Mouse (Mus musculus): ENCODE measurements around the gene Snrpa. TPM values are rescaled to one million over a fixed set of nuclear protein-coding genes. Genes with fewer than 3 reads are reported as not detected.

Gene Snrpa
- polyA plus RNA-seq, 1 experiment: 158 TPM

DNA sequence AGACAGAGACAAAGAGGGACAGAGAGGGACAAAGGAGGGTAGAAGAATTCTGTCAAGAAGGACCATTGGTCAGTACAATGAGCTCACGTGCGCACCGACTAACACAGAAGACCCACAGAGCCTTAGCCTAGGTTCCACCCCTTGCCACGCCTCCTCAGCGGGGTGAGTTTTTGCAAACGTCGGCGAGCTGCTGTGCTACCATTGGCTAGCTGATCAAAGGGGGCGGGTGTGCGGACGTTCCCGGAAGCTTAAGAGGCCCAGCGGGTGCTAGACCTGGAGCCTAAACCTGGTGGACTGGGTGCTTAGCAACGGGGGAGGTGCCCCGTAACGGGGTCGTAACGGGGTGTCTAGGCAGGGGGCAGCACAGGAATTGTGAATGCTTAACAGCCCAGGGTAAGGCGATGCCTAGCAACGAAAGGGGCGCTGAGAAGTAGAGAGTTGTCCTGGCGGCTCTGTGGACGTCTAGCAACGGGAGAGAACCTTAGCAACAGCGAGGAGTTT lies 36.8 kb upstream of the Snrpa start, which contains the start of gene Coq8b:
TSS of gene Coq8b (plus strand) at position 243 of the 501 bp plus-strand sequence.
- H3K27ac ChIP-seq (ENCODE audit: insufficient read depth, low read length): no peak within 1 kb of the TSS
- peak within 1 kb of the TSS; percentile 90 for H3K4me3 ChIP-seq (replicated peaks; ENCODE audit: insufficient read depth, low read depth, low read length)
- peaks cover 4% of the 10 kb centered on the region for H3K4me1 ChIP-seq (ENCODE audit: control insufficient read depth, insufficient read depth, low read length)
- WGBS: under 1% methylated on average over 25 of the region's 25 CpGs
- peak; percentile 29; the same call in 1 of the 2 replicates for TF ChIP-seq POLR2A (IDR thresholded peaks at IDR 0.05; ENCODE audit: borderline replicate concordance, insufficient read depth, low read length)
- no peak for TF ChIP-seq CTCF (IDR thresholded peaks at IDR 0.05; ENCODE audit: borderline replicate concordance, insufficient read depth, low read depth, low read length)
- peak; percentile 89 to 92 for DNase-seq
- H3K27me3 ChIP-seq (ENCODE audit: control insufficient read depth, insufficient read depth, low read length): no peaks in the 10 kb centered on the region

DNA sequence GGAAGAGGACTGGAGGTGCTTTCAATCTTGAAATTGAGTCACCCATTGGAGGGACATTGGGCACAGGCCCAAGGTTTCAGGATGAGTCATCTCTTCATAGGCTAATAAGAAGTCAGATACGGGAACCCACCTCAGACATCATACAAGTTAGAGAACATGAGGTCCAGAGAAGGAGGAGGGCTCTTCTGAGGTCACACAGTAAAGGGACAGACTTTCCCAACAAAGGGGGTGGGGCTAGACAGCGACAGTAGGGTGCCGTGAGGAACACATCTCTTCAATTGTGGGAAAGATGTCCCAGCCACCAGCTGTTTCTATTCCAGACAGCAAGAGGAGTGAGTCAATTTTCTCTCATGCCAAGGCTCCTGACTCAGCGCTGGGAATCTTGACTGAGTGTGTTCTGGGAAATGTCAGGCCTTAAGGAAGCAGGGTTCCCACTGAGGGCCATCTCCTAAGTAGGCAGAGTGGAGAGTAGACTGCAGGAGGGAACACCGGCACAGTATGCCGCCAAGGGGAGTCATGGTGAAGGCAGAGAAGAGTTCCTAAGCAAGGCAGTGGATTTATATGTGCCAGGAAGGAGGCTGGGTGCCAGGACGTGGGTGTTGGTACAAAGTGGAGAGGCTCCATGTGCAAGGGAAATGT lies 35.7 kb upstream of the Snrpa start:
- peak in 1 of 2 experiments; percentile 51 for DNase-seq
- Histone ChIP-seq H3K4me1 (ENCODE audit: control insufficient read depth, insufficient read depth, low read length) (peaks cover 4% of the 10 kb centered on the region), H3K27me3 (ENCODE audit: control insufficient read depth, insufficient read depth, low read length) (no peaks in the 10 kb centered on the region), H3K4me3 (replicated peaks; ENCODE audit: insufficient read depth, low read depth, low read length) (no peak overlapping the region), H3K27ac (ENCODE audit: insufficient read depth, low read length) (no peak overlapping the region)
- WGBS: 40% methylated on average over 7 of the region's 7 CpGs
- TF ChIP-seq CTCF (IDR thresholded peaks at IDR 0.05; ENCODE audit: borderline replicate concordance, insufficient read depth, low read depth, low read length) (no peak), POLR2A (IDR thresholded peaks at IDR 0.05; ENCODE audit: borderline replicate concordance, insufficient read depth, low read length) (no peak)

DNA sequence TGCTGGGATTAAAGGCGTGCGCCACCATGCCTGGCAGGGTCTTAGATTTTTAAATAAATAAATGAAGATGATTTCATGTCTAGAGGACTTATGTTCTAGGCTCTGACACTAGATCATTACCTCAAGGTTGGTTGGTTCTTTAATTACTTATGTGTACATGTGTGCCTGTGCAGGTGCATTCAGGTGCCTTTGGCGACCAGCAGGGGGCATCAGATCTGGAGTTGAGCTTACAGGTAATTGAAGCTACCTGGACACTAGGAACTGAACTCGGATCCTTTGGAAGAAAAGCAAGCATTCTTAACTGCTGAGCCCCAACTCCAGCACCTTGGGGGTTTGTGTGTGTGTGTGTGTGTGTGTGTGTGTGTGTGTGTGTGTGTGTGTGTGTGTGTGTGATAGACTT lies 34.7 kb upstream of the Snrpa start:
- no peak for TF ChIP-seq POLR2A (IDR thresholded peaks at IDR 0.05; ENCODE audit: borderline replicate concordance, insufficient read depth, low read length)
- peak; percentile 31; the same call in 1 of the 2 replicates for TF ChIP-seq CTCF (IDR thresholded peaks at IDR 0.05; ENCODE audit: borderline replicate concordance, insufficient read depth, low read depth, low read length)
- Histone ChIP-seq H3K4me1 (ENCODE audit: control insufficient read depth, insufficient read depth, low read length) (peaks cover 4% of the 10 kb centered on the region), H3K27ac (ENCODE audit: insufficient read depth, low read length) (no peak overlapping the region), H3K27me3 (ENCODE audit: control insufficient read depth, insufficient read depth, low read length) (no peaks in the 10 kb centered on the region), H3K4me3 (replicated peaks; ENCODE audit: insufficient read depth, low read depth, low read length) (no peak overlapping the region)
- no peak for DNase-seq
- 74% methylated on average over 4 of the region's 4 CpGs for WGBS

DNA sequence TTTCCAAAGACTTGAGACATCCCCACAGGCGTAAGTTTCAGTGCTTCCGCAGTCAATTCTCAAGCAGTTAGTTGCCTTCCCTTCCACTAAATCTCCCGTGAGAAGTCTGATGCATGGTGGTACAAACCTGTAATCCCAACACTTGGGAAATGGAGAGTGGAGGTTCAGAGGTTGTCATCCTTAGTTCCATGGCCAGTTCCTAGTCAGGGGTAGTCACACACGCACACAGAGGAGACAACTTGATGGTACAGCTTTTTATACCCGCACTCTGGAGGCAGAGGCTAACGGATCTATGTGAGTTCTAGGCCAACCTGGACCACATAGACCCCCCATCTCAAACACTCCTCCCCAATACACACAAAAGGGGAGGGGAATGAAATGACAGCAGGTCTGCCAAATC lies 32.8 kb upstream of the Snrpa start:
- DNase-seq: no peak
- peaks cover 14% of the 10 kb centered on the region for H3K4me1 ChIP-seq (ENCODE audit: control insufficient read depth, insufficient read depth, low read length)
- TF ChIP-seq POLR2A (IDR thresholded peaks at IDR 0.05; ENCODE audit: borderline replicate concordance, insufficient read depth, low read length): no peak
- no peak for TF ChIP-seq CTCF (IDR thresholded peaks at IDR 0.05; ENCODE audit: borderline replicate concordance, insufficient read depth, low read depth, low read length)
- no peaks in the 10 kb centered on the region for H3K27me3 ChIP-seq (ENCODE audit: control insufficient read depth, insufficient read depth, low read length)
- peak overlapping the region; percentile 60 for H3K4me3 ChIP-seq (replicated peaks; ENCODE audit: insufficient read depth, low read depth, low read length)
- WGBS: 8% methylated on average over 6 of the region's 6 CpGs
- H3K27ac ChIP-seq (ENCODE audit: insufficient read depth, low read length): peak overlapping the region; percentile 27; the same call in 1 of the 2 replicates

DNA sequence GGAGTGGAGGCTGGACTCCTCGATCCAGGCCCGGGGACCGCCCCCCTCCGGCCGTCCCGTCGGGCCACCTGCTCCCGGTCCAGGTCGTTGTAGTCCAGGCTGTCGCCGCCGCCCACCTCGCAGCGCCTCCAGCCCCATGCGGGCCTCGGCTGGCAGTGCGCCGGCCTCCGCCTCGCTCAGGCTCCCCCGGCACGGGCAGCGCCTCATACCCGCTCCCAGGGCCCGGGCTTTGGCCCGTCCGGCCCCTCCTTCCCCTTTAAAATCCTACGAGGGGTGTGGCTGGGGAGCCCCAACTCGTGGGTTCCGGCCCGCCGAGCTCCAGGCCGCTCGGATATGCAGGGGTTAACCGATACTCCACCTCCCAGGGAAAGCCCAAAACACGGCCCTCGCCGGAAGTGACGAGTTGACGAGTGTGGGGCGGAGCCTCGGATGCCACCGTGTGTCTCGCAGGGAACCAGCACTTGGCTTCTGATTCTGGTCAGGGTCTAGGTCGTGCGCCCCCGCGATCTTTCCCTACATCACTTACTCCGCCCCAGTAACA lies 32.3 kb upstream of the Snrpa start, which contains the start of gene Itpkc:
TSS of gene Itpkc (minus strand) at position 381 of the 541 bp plus-strand sequence.
- H3K27ac ChIP-seq (ENCODE audit: insufficient read depth, low read length): peak within 1 kb of the TSS; percentile 65
- H3K27me3 ChIP-seq (ENCODE audit: control insufficient read depth, insufficient read depth, low read length): no peaks in the 10 kb centered on the region
- WGBS: under 1% methylated on average over 48 of the region's 49 CpGs
- peaks cover 14% of the 10 kb centered on the region for H3K4me1 ChIP-seq (ENCODE audit: control insufficient read depth, insufficient read depth, low read length)
- peak within 1 kb of the TSS; percentile 60 for H3K4me3 ChIP-seq (replicated peaks; ENCODE audit: insufficient read depth, low read depth, low read length)
- peak; percentile 91 for DNase-seq
- TF ChIP-seq CTCF (IDR thresholded peaks at IDR 0.05; ENCODE audit: borderline replicate concordance, insufficient read depth, low read depth, low read length): no peak
- peak; percentile 98 for TF ChIP-seq POLR2A (IDR thresholded peaks at IDR 0.05; ENCODE audit: borderline replicate concordance, insufficient read depth, low read length)

DNA sequence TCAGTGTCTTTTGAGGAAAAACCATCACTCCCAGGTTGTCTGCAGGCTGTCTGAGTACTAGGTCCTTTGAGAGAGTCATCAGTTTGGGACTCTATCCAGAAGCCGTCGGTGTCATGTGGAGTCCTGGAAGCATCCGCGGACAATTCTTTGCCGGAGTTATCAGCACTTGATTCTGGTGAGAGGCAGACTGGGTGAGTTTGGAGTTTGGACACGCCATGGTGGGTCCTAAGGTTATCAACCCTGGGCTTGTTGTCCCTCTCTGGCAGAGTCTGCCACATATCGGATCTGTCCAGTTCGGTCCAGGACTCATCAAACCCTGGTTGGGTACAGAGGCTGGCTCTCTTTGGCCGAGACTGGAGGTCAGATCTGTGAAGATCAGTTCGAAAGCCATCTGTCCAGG lies 31.6 kb upstream of the Snrpa start:
- Histone ChIP-seq H3K4me3 (replicated peaks; ENCODE audit: insufficient read depth, low read depth, low read length) (peak overlapping the region; percentile 60), H3K27ac (ENCODE audit: insufficient read depth, low read length) (peak overlapping the region; percentile 65), H3K4me1 (ENCODE audit: control insufficient read depth, insufficient read depth, low read length) (peaks cover 14% of the 10 kb centered on the region), H3K27me3 (ENCODE audit: control insufficient read depth, insufficient read depth, low read length) (no peaks in the 10 kb centered on the region)
- peak; percentile 67 to 76 for DNase-seq
- TF ChIP-seq POLR2A (IDR thresholded peaks at IDR 0.05; ENCODE audit: borderline replicate concordance, insufficient read depth, low read length) (no peak), CTCF (IDR thresholded peaks at IDR 0.05; ENCODE audit: borderline replicate concordance, insufficient read depth, low read depth, low read length) (no peak)
- 2% methylated on average over 10 of the region's 10 CpGs for WGBS

DNA sequence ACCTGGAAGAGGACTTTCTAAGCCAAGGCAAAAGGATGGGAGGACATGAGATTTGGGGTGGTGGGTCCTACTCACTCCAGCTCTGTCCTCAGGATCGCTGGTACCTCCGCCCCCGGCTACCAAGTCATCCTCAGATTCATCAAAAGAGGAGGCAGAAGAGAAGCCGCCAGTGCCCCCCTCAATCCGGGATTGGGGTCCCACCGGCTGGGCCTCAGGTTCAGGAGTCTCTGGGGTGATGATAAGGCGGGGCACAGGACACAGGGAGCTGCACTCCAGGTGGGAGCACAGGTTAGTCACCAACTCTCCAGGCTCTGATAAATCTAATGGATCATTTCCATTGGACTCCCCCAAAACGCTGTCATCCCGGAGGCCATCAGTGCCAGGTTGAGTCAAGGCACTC lies 31.2 kb upstream of the Snrpa start:
- TF ChIP-seq CTCF (IDR thresholded peaks at IDR 0.05; ENCODE audit: borderline replicate concordance, insufficient read depth, low read depth, low read length) (no peak), POLR2A (IDR thresholded peaks at IDR 0.05; ENCODE audit: borderline replicate concordance, insufficient read depth, low read length) (no peak)
- 9% methylated on average over 9 of the region's 9 CpGs for WGBS
- DNase-seq: peak in 1 of 2 experiments; percentile 43
- peak overlapping the region; percentile 65 for H3K27ac ChIP-seq (ENCODE audit: insufficient read depth, low read length)
- peaks cover 14% of the 10 kb centered on the region for H3K4me1 ChIP-seq (ENCODE audit: control insufficient read depth, insufficient read depth, low read length)
- H3K4me3 ChIP-seq (replicated peaks; ENCODE audit: insufficient read depth, low read depth, low read length): peak overlapping the region; percentile 60
- H3K27me3 ChIP-seq (ENCODE audit: control insufficient read depth, insufficient read depth, low read length): no peaks in the 10 kb centered on the region
